Mouse (Mus musculus): ENCODE data around the gene Prpf8.

Gene Prpf8

DNA sequence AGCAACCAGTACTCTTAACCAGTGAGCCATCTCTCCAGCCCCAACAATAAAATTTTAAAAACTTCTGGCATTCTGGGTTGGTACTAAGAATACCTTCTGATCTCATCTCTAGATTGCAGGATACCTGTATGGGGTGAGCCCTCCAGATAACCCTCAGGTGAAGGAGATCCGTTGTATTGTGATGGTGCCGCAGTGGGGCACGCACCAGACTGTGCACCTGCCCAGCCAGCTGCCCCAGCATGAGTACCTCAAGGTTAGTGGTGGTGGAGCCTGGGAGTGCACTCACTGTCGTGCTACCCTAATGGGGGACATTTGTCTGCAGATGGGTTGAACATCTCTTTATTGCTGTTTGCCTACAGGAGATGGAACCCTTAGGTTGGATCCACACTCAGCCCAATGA is 21.5 kb downstream of the Prpf8 start:
- no peak for DNase-seq (ENCODE audit: low spot score)

GRCm38 (mm10) chr11:75508904-75509303 is 22.3 kb downstream of the Prpf8 start:
- no peak for DNase-seq (ENCODE audit: low spot score)

DNA sequence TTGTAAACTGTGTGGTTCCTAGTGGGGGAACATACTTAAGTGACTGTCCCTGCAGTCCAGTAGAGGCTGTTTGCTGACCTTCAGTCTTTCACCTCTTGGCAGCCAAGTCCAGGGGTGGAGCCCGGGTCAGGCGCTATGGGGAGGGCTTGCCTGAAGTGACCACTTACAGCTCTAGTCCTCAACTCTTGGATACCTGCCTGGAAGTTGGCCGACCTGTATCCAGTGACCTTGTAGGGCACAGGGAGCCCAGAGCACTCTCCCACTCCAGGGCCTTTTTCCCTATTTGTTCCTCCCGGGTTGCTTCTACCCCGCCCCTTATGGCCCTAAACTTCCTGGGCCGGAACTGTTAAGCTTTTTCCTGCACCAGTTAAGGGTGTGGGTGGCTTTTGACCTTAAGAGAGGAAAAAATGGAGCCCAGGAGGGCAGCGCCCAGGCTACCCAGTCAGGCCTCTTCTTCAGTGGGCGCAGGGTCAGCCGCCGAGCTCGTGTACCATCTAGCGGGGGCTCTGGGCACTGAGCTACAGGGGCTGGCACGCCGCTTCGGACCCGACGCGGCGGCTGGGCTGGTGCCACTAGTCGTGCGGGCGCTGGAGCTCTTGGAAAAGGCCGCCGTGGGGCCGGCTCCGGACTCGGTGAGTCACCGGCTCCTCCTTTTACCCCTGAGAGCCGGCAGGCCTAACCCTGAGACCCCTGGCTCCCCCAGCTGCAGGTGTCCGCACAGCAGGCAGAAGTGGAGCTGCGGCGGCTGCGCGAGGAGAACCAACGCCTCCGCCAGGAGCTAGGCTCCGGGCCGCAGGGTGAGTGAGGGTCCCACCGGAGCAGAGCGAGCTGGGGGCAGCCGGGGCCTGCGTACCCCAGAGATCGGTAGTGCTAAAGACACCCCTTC is 23.4 kb downstream of the Prpf8 start, which contains the start of gene Rilp:
Gene Rilp, plus strand, starts transcription at position 354 of the 886 bp plus-strand sequence.
- DNase-seq (ENCODE audit: low spot score) = peak; percentile 65

DNA sequence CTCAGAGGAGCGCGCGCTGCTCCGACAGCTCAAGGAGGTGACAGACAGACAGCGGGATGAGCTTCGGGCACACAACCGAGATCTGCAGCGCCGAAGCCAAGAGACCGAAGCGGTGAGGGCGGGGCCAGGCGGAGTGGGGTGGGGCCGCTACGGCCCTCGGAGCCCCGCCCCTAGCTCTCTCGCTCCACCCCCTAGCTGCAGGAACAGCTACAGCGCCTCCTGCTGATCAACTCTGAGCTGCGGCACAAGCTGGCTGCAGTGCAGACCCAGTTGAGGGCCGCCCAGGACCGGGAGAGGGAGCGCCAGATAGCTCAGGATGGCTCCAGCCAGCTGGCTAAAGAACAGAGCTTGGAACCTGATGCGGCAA is 24.0 kb downstream of the Prpf8 start:
- DNase-seq (ENCODE audit: low spot score) = peak; percentile 95

- peak; percentile 60 for DNase-seq (ENCODE audit: low spot score)
Measured at GRCm38 (mm10) chr11:75511213-75511612, 24.6 kb downstream of the Prpf8 start.

GRCm38 (mm10) chr11:75512301-75513018 is 25.8 kb downstream of the Prpf8 start:
- no peak for DNase-seq (ENCODE audit: low spot score)

GRCm38 (mm10) chr11:75513336-75513735 is 26.7 kb downstream of the Prpf8 start, which contains the start of gene Scarf1:
Gene Scarf1, plus strand, starts transcription at chr11:75513540.
- DNase-seq (ENCODE audit: low spot score) = no peak

DNA sequence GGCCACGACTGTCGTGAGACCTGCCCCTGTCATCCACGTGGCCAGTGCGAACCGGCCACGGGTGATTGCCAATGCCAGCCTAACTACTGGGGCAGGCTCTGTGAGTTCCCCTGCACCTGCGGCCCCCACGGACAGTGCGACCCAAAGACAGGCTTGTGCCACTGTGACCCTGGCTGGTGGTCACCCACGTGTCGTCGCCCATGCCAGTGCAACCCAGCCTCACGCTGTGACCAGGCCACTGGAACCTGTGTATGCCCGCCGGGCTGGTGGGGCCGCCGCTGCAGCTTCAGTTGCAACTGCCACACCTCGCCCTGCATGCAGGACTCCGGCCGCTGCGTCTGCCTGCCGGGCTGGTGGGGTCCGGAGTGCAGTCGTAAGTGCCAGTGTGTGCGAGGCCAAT is 28.6 kb downstream of the Prpf8 start:
- no peak for DNase-seq (ENCODE audit: low spot score)

DNA sequence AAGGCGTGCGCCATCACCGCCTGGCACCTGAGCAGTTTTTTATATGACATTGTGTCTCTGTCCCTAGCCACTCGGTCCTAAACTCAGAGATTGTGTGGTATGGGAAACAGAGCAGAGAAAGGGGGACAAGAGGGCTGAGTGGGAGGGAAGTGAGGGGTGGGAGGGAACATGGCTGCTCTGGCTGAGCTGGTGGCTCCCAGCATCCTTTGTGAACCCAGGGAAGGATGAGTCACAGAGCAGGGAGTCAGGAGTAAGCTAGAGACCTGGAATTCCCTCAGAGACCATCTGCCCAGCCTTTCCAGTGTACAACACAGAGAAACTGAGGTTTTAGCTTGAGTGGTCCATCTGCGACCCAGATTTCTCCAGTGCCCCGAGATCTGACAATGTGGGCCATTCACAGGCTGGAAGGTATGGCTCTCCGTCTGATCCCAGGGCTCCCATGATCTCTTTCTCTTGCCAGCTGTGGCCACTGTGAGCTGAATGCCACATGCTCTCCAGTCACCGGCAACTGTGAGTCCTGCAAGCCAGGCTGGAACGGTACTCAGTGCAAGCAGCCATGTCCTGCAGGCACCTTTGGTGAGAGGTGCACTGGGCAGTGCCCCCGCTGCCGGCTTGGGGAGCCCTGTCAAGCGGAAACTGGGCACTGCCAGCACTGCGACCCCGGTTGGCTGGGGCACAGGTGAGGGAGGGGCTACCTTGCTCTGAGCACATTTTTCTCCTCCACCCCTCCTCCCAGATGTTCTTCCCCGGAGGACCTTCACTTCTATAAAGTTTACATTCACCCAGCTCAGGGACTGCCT is 33.4 kb downstream of the Prpf8 start:
- DNase-seq (ENCODE audit: low spot score) = no peak

DNA sequence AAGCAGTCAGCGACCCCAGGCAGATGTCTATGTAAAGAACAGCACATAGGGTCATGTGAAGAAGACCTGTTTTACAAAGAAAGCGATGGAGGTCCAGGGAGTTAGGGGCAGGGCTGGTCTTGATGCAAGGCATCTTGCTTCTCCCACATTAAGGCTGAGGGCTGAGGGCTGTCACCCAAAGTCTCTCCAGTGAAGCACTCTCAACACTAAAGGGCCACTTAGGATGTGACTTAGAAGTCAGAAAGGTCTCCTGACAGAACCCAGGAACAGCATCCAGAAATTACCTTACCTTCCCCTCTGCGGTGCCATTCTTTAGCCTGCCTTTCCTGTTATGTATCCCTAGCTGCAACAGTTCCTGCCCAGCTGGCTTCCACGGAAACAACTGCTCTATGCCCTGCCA is 35.0 kb downstream of the Prpf8 start:
- no peak for DNase-seq (ENCODE audit: low spot score)

- no peak for DNase-seq (ENCODE audit: low spot score)
Measured at GRCm38 (mm10) chr11:75522793-75523192, 36.2 kb downstream of the Prpf8 start.

GRCm38 (mm10) chr11:75525531-75526125 is 39.0 kb downstream of the Prpf8 start:
- DNase-seq (ENCODE audit: low spot score) = no peak

DNA sequence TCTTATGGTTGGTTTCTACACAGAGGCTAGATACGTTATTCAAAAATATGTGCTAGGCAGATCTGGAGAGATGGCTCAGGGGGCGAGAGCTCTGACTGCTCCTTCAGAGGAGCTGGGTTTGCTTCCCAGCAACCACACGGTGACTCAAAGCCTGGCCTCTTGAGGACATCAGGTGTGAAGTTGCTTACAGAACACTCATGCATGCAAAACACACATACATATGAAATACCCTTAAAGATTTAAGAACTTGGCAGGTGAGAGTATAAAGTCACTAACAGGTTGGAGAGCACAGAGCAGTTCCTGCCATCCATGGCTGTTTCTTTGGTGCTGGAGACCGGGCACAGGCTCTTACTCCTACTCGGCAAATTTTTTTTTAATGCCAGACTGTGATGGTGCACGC is 40.3 kb downstream of the Prpf8 start:
- DNase-seq (ENCODE audit: low spot score) = no peak

DNA sequence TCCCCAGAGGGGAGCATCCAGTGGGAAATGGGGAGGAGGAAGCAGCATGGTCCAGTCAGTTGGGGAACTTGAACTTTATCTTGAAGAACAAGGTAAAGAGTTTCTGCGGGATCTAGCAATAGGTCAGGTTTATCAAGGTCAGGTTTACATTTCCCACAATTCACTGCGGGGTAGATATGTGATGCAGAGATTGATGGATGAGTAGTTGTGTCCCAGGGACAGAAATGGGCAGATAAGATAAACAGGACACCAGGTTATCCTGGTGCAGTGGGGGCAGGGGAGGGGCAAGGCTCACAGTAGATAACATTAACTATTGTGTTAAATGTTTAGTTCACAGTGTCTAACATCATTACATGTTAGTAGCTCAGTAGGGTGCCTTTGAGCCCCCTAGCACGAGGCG is 43.2 kb downstream of the Prpf8 start:
- no peak for DNase-seq (ENCODE audit: low spot score)

DNA sequence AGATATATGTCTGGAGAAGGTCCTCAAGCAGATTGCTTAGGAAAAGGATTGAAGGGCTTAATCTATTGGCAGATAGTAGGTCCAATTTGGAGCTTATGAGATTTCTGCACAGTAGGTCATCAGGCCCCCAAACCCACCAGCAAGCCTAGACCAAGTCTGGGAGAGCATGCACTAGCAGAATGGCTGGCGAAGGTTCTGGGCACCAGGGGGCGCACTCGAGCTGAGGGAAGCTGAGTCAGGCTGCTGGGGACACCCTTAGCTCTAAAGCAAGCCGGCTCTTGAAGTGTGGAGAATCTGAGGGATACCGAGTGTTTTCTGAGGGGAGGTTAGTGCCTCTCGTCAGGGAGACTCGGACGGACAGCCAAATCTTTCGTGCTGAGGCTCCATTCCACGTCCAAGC is 43.7 kb downstream of the Prpf8 start:
- peak; percentile 99 for DNase-seq (ENCODE audit: low spot score)

- no peak for DNase-seq (ENCODE audit: low spot score)
Measured at GRCm38 (mm10) chr11:75530845-75531373, 44.3 kb downstream of the Prpf8 start.

DNA sequence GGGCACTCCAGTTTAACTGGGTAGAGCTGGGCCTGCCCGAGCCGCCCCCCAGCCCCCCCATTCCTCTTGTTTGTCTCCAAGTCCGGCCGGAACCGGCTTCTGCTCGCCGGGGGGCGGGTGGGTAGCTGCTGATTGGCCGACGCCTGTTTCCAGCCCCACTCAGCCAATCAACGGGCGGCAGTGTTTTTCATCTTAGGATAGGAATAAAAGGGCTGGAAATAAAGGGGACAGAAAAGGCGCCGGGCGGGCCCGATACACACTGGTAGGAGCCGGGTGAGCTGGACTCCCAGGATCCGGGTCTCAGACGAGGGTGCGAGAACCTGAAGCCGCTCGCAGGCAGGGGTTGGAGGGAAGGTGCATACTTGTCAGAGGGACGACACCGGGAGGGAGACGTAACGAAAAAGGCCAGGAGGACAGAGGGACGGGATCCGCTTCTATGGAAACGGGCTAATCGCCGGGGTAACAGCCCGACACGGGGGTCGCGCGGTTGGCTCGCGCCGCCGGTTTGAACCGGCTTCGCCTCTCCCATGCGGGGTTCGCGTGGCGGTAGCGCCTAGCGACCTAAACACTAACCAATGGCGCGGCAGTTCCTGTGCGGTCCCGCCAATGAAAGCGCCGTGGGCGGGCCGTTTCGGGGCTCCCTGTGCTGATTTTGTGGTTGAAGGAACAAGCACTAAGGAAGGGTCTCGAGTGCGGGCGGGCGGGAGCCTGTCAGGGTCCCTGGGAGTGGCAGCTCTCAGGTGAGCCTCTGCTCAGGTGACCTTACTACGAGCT is 45.0 kb downstream of the Prpf8 start, which contains the start of gene Slc43a2:
Gene Slc43a2, plus strand, starts transcription at position 226 of the 774 bp plus-strand sequence.
- DNase-seq (ENCODE audit: low spot score) = peak; percentile 92

DNA sequence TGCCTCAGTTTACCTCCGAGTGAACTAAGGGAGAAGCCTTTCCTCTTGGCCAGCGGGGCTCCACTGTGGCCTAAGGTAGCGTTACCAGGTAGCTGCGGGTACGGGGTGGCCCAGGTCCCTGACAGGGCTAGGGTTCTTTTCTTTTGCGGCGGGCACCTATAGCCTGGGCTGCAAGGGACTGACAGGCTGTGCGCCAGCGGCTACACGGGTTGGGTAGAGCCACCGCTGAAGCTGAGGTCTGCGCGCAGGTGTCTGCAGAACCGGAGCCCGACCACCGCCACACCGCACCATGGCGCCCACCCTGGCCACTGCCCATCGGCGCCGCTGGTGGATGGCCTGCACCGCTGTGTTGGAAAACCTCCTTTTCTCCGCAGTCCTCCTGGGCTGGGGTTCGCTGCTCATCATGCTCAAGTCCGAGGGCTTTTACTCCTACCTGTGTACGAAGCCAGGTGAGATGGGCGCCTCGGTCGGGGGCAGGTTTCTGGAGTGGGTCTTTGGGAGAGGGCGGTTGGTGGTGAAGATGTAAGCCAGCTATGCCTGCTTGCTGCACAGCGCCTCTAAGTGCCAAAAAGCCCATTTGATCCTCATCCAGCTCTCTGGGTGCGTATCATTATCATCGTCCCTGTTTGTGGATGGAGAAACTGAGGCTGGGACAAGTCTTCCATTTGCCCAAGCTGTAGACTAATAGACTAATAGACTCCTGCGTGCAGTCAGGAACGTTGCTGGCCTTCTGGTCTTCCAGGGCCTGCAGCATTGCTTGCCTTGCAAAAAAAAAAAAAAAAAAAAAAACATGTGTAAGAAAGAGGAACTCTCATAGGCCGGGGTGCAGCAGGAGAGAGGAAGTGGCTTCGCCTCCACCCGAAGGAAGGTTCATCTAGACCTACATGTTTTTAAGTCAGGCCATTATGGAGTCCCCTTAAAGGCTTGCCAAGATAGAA is 46.0 kb downstream of the Prpf8 start:
- DNase-seq (ENCODE audit: low spot score) = no peak

DNA sequence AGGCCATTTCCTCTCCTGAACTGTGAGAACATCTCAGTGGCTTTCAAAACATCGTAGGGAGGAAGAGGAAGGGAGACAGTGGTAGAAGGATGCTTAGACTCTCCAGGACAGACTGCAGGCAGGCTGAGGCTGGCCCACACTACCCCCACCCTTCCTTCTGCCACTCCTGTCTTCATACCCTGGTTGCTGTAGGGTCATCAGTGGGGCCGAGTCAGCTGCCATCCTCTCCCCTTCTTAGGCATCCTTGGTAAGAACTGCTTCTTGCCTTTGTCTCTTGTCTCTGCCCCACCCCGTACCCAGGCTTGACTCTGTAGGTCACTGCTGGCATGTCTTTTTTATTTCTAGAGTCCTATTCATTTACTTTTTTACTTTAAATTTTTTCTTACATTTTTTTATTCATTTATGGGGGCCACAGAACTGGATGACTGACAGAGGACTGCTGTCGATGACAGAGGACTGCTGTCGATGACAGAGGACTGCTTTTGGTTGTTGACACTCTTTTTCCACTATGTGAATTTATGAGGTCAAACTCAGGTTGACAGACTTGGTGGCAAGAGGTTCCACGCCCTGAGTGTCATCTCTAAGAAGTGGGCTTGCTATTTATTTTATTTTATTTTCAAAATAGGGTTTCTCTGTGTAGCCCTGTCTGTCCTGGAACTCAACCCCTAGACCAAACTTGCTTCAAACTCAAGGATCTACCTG is 46.8 kb downstream of the Prpf8 start:
- DNase-seq (ENCODE audit: low spot score) = no peak
